Mouse (Mus musculus): ENCODE data around the gene Akap10. TPM values are rescaled to one million over a fixed set of nuclear protein-coding genes. Genes with fewer than 3 reads are reported as not detected.

Akap10 gene
- total and polyA plus RNA-seq, 3 experiments: 17.7 to 20.1 TPM; not detected in 1

DNA sequence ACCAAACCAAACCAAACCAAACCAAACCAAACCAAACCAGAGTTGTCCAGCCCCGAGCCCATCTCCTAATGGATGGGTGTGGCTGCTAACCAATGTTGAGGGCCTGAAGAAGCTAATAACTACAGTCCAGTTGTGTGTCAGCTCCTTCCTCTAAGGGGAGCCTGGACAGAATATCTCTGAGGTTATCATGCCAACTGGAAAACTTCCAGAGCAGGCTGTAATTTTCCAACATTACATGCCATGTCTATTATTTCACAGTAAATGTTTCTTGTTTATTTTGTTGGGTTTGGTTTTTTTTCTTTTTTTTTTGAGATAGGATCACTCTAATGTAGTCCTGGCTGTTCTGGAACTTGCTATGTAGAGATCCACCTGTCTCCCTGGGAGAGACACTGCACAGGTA lies 70.7 kb downstream of the Akap10 start:
- Histone ChIP-seq H3K4me3 (ENCODE audit: control insufficient read depth in 1 of 2, insufficient read depth in 1 of 2, low read depth in 2 of 2, low read length in 2 of 2) (no peak overlapping the region), H3K4me1 (ENCODE audit: control insufficient read depth in 1 of 2, insufficient read depth in 2 of 2, low read length in 2 of 2) (no peaks in the 10 kb centered on the region), H3K27ac (ENCODE audit: control insufficient read depth, low read depth, low read length) (no peak overlapping the region), H3K9ac (ENCODE audit: control insufficient read depth, low read depth, low read length, poor library complexity, severe bottlenecking) (no peak overlapping the region), H3K36me3 (ENCODE audit: control insufficient read depth in 1 of 2, insufficient read depth in 2 of 2, low read length in 2 of 2) (no peaks in the 10 kb centered on the region), H3K79me2 (ENCODE audit: control insufficient read depth, insufficient read depth, low read length, poor library complexity) (peaks cover 5% of the 10 kb centered on the region; the same call in 1 of the 2 replicates), H3K9me3 (replicated peaks; ENCODE audit: insufficient read depth, low read length) (no peaks in the 10 kb centered on the region), H3K27me3 (ENCODE audit: control insufficient read depth in 1 of 2, insufficient read depth in 2 of 2, low read length in 2 of 2) (no peaks in the 10 kb centered on the region)
- DNase-seq (ENCODE audit: low read depth, low spot score): no peak
- TF ChIP-seq EP300 (IDR thresholded peaks at IDR 0.05; ENCODE audit: low read depth in 1 of 2, low read length in 2 of 2) (no peak), JUND (IDR thresholded peaks at IDR 0.05; ENCODE audit: low read depth, low read length) (no peak), CHD1 (IDR thresholded peaks at IDR 0.05; ENCODE audit: low read depth, low read length) (no peak), MAFK (IDR thresholded peaks at IDR 0.05; ENCODE audit: borderline replicate concordance, low read depth, low read length) (no peak), MXI1 (IDR thresholded peaks at IDR 0.05; ENCODE audit: low read depth, low read length) (no peak), HCFC1 (IDR thresholded peaks at IDR 0.05; ENCODE audit: low read depth, low read length) (no peak), TBP (IDR thresholded peaks at IDR 0.05; ENCODE audit: low read depth, low read length) (no peak), MYB (IDR thresholded peaks at IDR 0.05; ENCODE audit: low read depth, low read length) (no peak), E2F4 (IDR thresholded peaks at IDR 0.05; ENCODE audit: borderline replicate concordance, low read depth, low read length) (no peak), MAZ (IDR thresholded peaks at IDR 0.05; ENCODE audit: low read depth, low read length) (no peak), ETS1 (IDR thresholded peaks at IDR 0.05; ENCODE audit: low read depth, low read length) (no peak), RAD21 (IDR thresholded peaks at IDR 0.05; ENCODE audit: low read depth, low read length) (no peak), CHD2 (IDR thresholded peaks at IDR 0.05; ENCODE audit: low read length) (no peak), ELF1 (IDR thresholded peaks at IDR 0.05; ENCODE audit: low read depth, low read length) (no peak), ZMIZ1 (IDR thresholded peaks at IDR 0.05; ENCODE audit: low read depth, low read length) (no peak), MAX (IDR thresholded peaks at IDR 0.05; ENCODE audit: low read length) (no peak), TAL1 (IDR thresholded peaks at IDR 0.05; ENCODE audit: low read length) (no peak), ZC3H11A (IDR thresholded peaks at IDR 0.05; ENCODE audit: low read depth, low read length) (no peak)

DNA sequence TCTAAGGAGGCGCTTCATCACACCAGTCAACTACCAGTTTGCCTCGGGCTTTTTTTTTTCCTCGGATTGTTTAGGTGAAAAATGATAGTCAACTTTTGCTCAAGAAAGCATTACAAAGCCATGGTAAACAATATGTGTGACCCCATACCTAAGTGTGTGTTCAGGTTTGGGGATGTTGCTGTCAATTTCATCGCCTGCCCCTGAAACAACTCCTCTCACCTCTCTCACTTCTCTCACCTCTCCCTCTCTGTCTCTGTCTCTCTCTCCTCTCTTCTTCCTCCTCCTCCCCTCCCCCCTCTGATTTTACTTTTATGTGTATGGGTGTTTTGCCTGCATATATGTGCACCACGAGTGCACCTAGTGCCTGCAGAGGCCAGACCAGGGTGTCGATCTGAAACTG lies 74.5 kb downstream of the Akap10 start:
- Histone ChIP-seq H3K4me3 (ENCODE audit: control insufficient read depth in 1 of 2, insufficient read depth in 1 of 2, low read depth in 2 of 2, low read length in 2 of 2) (peak overlapping the region; percentile 69 to 92), H3K4me1 (ENCODE audit: control insufficient read depth in 1 of 2, insufficient read depth in 2 of 2, low read length in 2 of 2) (peaks cover 0 to 15% of the 10 kb centered on the region in 2 experiments; a peak in 3 of 4 replicates), H3K9ac (ENCODE audit: control insufficient read depth, low read depth, low read length, poor library complexity, severe bottlenecking) (peak overlapping the region; percentile 82), H3K27ac (ENCODE audit: control insufficient read depth, low read depth, low read length) (peak overlapping the region; percentile 70), H3K79me2 (ENCODE audit: control insufficient read depth, insufficient read depth, low read length, poor library complexity) (peaks cover 5% of the 10 kb centered on the region; the same call in 1 of the 2 replicates), H3K9me3 (replicated peaks; ENCODE audit: insufficient read depth, low read length) (no peaks in the 10 kb centered on the region), H3K27me3 (ENCODE audit: control insufficient read depth in 1 of 2, insufficient read depth in 2 of 2, low read length in 2 of 2) (no peaks in the 10 kb centered on the region), H3K36me3 (ENCODE audit: control insufficient read depth in 1 of 2, insufficient read depth in 2 of 2, low read length in 2 of 2) (peaks cover 0 to 14% of the 10 kb centered on the region in 2 experiments; a peak in 2 of 4 replicates)
- TF ChIP-seq CHD1 (IDR thresholded peaks at IDR 0.05; ENCODE audit: low read depth, low read length): no peak
- TF ChIP-seq MAFK (IDR thresholded peaks at IDR 0.05; ENCODE audit: borderline replicate concordance, low read depth, low read length): no peak
- no peak for TF ChIP-seq POLR2AphosphoS5 (IDR thresholded peaks at IDR 0.05; ENCODE audit: borderline replicate concordance, low read depth, low read length)
- no peak for TF ChIP-seq ZKSCAN1 (IDR thresholded peaks at IDR 0.05; ENCODE audit: low read depth, low read length)
- no peak for TF ChIP-seq ELF1 (IDR thresholded peaks at IDR 0.05; ENCODE audit: low read depth, low read length)
- peak; percentile 40; the same call in 1 of the 2 replicates for TF ChIP-seq ZNF384 (IDR thresholded peaks at IDR 0.05; ENCODE audit: low read depth, low read length)
- TF ChIP-seq MXI1 (IDR thresholded peaks at IDR 0.05; ENCODE audit: low read depth, low read length): peak; percentile 65; the same call in 1 of the 2 replicates
- DNase-seq (ENCODE audit: low read depth, low spot score): no peak

Measured in MEL (cell line).